Mouse (Mus musculus) cerebellum, adult 2 months (tissue): ENCODE measurements around the gene Mnx1. TPM values are rescaled to one million over a fixed set of nuclear protein-coding genes. Genes with fewer than 3 reads are reported as not detected.

Experiments used
- DNase-seq, 2 experiments: peaks; one replicate each; pipeline ENCODE4 v3.0.0; 2021
- H3K27ac ChIP-seq: fragments of 200-500 bp; 2 replicates; pipeline ENCODE4 v1.5.1; 2012; ENCODE audit warnings: low read length, control low read depth, inconsistent platforms; ENCODE audit not compliant: insufficient read depth
- H3K27me3 ChIP-seq: fragments of 200-500 bp; 2 replicates; pipeline ENCODE4 v1.6.1; 2012; ENCODE audit warnings: inconsistent platforms, mild to moderate bottlenecking, low read length, moderate library complexity; ENCODE audit not compliant: control insufficient read depth, insufficient read depth
- H3K4me1 ChIP-seq: fragments of 200-500 bp; 2 replicates; pipeline ENCODE4 v1.6.1; 2011; ENCODE audit warnings: low read length; ENCODE audit not compliant: control insufficient read depth, insufficient read depth
- H3K4me3 ChIP-seq: fragments of 200-500 bp; replicated peaks from 2 replicates; pipeline ENCODE3; 2011; ENCODE audit warnings: mild to moderate bottlenecking, low read depth, low read length, control low read depth; ENCODE audit not compliant: insufficient read depth
- CTCF ChIP-seq: fragments of 200-500 bp; IDR thresholded peaks from 2 replicates; pipeline ENCODE4 v1.5.1; 2011; ENCODE audit warnings: low read depth, mild to moderate bottlenecking, control low read depth, low read length, moderate library complexity, borderline replicate concordance; ENCODE audit not compliant: insufficient read depth
- POLR2A ChIP-seq: fragments of 200-500 bp; IDR thresholded peaks from 2 replicates; pipeline ENCODE4 v1.6.1; 2011; ENCODE audit warnings: low read length, control low read depth, borderline replicate concordance; ENCODE audit not compliant: insufficient read depth
- WGBS: fragments of 180-500 bp; shearing (Covaris S2); methylation state at CpG from one replicate; pipeline ENCODE4 v1.1.7; 2018; 5-methylcytosine and 5-hydroxymethylcytosine counted together
- polyA plus RNA-seq: library from polyadenylated mRNA; depleted of rRNA; stranded (reverse); fragments of >200 nt; gene quantifications from 2 replicates; pipeline ENCODE4 v1.2.3, GENCODE M21; 2012

The Mnx1 gene
- polyA plus RNA-seq, 1 experiment = not detected

DNA sequence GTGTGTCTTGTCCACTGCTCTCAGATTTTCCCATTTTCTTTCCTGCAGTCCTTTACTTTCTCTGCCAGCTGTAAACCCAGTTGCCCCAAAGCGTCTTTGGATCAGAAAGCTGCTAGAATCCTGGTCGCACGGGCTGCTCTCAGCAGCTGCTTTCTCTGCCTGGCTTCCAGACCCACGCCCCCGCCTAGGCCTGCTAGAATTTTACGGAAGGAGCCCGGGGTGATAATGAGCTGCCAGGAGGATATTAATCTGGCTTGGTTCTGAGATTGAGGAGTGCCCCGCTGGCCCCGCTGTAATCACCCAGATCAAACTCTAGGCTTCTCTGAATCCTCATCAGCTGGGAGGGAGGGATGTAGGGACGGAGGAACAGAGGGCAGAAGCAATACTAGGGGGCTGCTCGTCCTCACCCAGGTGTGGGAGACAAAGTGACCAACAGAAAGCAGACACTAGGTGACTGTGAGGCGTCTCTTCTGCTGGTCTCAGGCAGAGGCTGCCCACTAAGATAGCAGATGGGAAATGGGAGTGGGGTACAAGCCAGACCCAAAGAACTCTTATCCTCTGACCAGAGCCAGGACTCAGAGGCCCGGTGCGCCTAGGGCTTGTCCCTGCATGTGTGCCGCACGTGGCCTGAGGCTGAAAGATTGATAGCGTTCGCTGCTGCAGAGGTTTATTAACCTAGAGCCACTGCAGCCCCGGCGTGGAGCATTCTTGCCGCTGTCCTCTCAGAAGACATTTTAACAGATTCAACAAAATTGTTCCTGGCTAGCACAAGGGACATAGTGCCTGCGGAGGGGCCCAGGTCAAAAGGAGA is 6.2 kb downstream of the Mnx1 start:
- no peak for DNase-seq
- Histone ChIP-seq H3K4me3 (no peak overlapping the region), H3K4me1 (no peaks in the 10 kb centered on the region; the same call in 1 of the 2 replicates), H3K27ac (no peak overlapping the region), H3K27me3 (peaks cover 7% of the 10 kb centered on the region; the same call in 1 of the 2 replicates)
- 3% methylated on average over 22 of the region's 22 CpGs for WGBS
- TF ChIP-seq CTCF (no peak), POLR2A (no peak)

DNA sequence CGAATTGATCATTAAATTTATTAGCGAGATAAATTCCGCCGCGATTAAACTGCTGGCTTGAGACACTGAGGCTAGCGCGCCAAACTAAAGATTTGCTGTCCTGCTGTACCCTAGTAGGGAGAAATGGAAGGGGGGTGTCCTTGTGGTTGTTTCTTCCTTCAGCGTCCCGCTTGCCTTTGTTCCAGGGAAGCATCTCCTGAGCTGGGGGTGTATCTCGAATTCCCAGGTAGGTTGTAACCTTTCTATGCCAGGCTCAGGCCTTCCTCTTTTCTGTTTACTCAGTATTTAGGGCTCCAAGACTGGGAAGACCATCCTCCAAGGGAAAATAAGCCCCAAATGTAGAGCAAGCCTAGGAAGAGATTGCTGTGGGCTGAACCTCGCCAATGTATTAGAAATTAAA is 6.9 kb downstream of the Mnx1 start:
- Histone ChIP-seq H3K27me3 (peaks cover 9% of the 10 kb centered on the region; the same call in 1 of the 2 replicates), H3K4me3 (no peak overlapping the region), H3K27ac (no peak overlapping the region), H3K4me1 (no peaks in the 10 kb centered on the region; the same call in 1 of the 2 replicates)
- WGBS = 6% methylated on average over 11 of the region's 11 CpGs
- TF ChIP-seq CTCF (no peak), POLR2A (no peak)
- DNase-seq = no peak

DNA sequence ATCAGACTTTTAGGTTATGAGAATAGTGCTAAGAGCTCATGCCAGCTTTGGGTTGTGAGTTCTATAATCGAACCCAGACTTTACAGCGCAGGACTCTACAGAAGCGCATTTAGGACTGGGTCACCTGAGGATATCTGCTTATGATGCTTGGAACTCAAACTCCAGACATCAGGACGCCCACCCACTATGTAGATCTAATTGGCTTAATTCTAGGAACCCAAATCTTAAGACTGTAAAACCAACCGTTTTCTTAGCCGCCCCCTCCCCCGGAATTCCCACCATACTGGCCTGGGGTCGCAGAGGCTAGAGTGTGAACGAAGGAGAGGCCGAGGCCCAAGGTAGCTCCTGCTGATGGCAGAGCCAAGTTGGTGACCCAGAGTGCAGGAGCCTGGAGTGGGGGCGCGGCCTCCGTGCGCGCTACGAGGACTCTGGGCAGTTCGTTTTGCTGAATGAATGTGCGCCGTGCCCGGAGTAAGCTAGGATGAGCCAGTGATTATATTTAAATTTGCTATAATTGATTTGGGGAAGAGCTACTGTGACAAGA is 7.3 kb downstream of the Mnx1 start:
- H3K27me3 ChIP-seq = peaks cover 7% of the 10 kb centered on the region; the same call in 1 of the 2 replicates

DNA sequence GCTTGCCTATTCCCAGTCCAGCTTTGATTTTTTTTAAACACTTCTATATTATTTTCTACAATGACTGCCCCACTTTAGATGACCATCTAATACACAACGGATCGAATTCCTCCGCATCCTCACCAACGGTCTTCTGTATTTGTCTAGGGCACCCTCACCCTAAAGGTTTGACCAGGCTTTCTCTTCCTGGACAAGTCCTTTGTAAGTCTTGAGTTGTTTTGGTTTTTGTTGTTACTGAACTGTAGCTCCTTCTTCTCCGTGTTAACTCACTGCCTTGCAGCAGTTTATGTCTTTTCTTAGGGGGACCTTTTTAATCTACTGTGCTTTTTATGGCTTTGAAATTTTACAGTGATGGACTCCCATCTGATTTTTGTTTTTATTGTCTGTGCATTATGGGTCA is 8.0 kb downstream of the Mnx1 start:
- DNase-seq = no peak
- H3K4me3 ChIP-seq = no peak overlapping the region

More for the DNA sequence above, 7.3 kb downstream of the Mnx1 start:
- H3K27ac ChIP-seq = no peak overlapping the region
- 4% methylated on average over 20 of the region's 20 CpGs for WGBS
- H3K4me3 ChIP-seq = no peak overlapping the region
- H3K4me1 ChIP-seq = no peaks in the 10 kb centered on the region; the same call in 1 of the 2 replicates
- no peak for TF ChIP-seq POLR2A
- TF ChIP-seq CTCF = no peak
- no peak for DNase-seq

DNA sequence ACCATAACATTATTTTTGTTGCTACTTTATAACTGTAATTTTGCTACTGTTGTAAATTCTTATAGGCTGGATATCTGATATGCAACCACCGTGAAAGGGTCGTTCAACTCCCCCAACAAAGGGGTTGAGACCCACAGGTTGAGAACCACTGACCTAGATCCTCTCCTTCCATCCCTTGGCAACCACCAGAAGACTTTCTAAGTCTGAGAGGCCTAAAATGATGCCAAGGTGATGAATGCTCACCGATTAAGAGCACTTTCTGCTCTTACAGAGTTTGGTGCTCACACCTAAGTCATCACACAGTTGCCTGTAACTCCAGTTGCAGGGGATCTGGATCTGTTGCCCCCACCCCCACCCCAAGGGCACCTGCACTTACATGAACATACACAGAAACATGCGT is 8.8 kb downstream of the Mnx1 start:
- WGBS = 11% methylated on average over 4 of the region's 4 CpGs
- H3K4me3 ChIP-seq = no peak overlapping the region
- H3K4me1 ChIP-seq = no peaks in the 10 kb centered on the region; the same call in 1 of the 2 replicates
- H3K27ac ChIP-seq = no peak overlapping the region
- peaks cover 6% of the 10 kb centered on the region; the same call in 1 of the 2 replicates for H3K27me3 ChIP-seq
- TF ChIP-seq CTCF (no peak), POLR2A (no peak)
- DNase-seq = no peak

More for the DNA sequence above, 8.0 kb downstream of the Mnx1 start:
- no peak for TF ChIP-seq CTCF
- no peak for TF ChIP-seq POLR2A
- peaks cover 7% of the 10 kb centered on the region; the same call in 1 of the 2 replicates for H3K27me3 ChIP-seq
- WGBS = 9% methylated on average over 5 of the region's 5 CpGs
- H3K4me1 ChIP-seq = no peaks in the 10 kb centered on the region; the same call in 1 of the 2 replicates
- no peak overlapping the region for H3K27ac ChIP-seq

DNA sequence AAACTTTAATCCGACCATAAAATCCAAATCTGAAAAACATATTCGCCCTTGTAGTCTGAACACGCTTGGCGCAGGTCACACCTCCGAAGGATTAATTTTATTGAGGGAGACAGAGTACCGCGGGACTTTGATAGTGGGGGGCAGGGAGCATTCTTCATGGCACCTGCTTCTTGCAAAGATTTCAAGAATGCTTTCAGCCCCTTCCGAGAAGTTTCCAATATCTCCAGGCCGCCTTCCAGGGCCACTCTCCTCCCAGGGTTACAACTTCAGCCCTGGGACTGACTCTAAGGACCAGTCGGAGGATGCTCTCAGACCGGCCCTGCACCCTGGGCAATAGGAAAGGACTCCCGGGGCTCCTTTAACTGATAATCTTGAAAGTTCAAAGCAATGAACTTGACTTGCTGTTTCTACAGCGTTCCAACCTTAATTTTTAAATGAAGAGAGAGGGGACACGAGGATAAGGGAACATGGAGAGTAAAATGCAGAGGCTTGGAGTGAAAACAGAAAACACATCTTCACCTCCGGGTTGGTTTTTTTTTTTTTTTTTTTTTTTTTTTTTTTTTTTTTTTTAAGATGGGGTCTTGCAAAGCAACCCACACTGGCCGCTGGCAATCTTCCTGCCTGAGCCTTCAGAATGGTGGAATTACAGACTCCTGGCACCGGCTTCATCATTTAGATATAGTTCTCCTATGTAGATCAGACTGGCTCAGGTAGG is 9.8 kb downstream of the Mnx1 start:
- peaks cover 5% of the 10 kb centered on the region; the same call in 1 of the 2 replicates for H3K27me3 ChIP-seq
- DNase-seq = no peak
- no peaks in the 10 kb centered on the region; the same call in 1 of the 2 replicates for H3K4me1 ChIP-seq
- TF ChIP-seq POLR2A (no peak), CTCF (no peak)
- 3% methylated on average over 17 of the region's 17 CpGs for WGBS
- H3K27ac ChIP-seq = no peak overlapping the region
- H3K4me3 ChIP-seq = no peak overlapping the region

DNA sequence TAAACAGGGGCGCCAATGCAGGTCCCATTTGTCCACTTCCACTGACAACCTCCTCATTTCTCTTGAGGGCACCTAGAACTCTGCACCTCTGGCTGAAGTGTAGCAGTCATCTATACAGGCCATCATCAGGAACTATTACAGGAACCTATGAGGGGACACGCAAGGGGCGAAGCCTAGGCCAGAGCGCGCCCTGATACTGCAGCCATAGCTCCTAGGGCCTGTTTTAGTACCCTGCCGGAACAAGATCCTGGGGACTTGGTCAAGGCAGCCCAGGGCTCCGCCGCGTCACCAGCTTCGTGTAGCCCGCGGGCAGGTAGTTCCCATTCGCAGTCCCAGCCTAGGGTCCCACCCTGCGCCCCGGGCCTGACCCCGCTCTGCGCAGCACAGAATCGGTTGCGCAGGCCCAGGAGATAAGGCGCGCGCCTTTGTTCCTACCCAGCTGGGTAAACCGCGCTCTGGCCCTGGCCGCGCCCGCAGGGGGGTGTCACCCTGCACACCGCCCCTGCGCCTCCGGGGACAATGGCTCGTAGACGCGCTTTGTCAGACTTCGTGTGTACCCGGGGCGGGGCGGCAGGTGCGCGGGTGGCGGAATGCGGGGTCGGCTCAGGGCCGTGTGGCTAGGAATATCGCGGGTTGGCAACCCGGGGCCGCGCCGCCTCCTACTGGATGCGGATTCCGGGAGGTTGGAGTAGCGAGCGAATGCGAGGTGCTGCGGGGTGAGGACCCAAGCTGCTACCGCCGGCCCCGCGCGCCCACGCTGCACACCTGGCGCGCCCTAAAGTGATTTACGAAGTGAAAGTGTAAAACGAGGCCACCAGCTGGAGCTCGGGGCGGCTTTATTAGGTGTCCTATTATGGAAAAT is 10.6 kb downstream of the Mnx1 start:
- WGBS = 3% methylated on average over 67 of the region's 67 CpGs
- H3K4me1 ChIP-seq = no peaks in the 10 kb centered on the region

More for the DNA sequence above, 10.6 kb downstream of the Mnx1 start:
- Histone ChIP-seq H3K27ac (no peak overlapping the region), H3K4me3 (no peak overlapping the region), H3K27me3 (peaks cover 5% of the 10 kb centered on the region; the same call in 1 of the 2 replicates)
- no peak for DNase-seq
- TF ChIP-seq POLR2A (no peak), CTCF (no peak)
